Mouse (Mus musculus) midbrain, embryonic 10.5 days (tissue): ENCODE results near the gene Eef1a2. TPM values are rescaled to one million over a fixed set of nuclear protein-coding genes. Genes with fewer than 3 reads are reported as not detected.
A peak's percentile ranks its signal among the peaks of the same experiment; 100 is the strongest.
"Not testable (repeated sequence)": the region's sequence is repeated elsewhere in the genome, so short reads cannot be mapped to it uniquely, and the experiment has no call there.

Experiments
- DNase-seq: peaks from one replicate; pipeline ENCODE4 v3.0.0-alpha.2; 2017; ENCODE audit warnings: low spot score
- H3K27ac ChIP-seq: fragments of 300-500 bp; sonication (generic); replicated peaks from 2 replicates; pipeline ENCODE4 v1.5.1; 2016; ENCODE audit warnings: mild to moderate bottlenecking
- H3K27me3 ChIP-seq: fragments of 300-500 bp; sonication (generic); 2 replicates; pipeline ENCODE4 v1.6.1; 2016; ENCODE audit warnings: low read depth, mild to moderate bottlenecking; ENCODE audit not compliant: poor library complexity, severe bottlenecking
- H3K36me3 ChIP-seq: fragments of 300-500 bp; sonication (generic); 2 replicates; pipeline ENCODE4 v1.6.1; 2016; ENCODE audit warnings: mild to moderate bottlenecking, moderate library complexity
- H3K4me1 ChIP-seq: fragments of 300-500 bp; sonication (generic); 2 replicates; pipeline ENCODE4 v1.6.1; 2016
- H3K4me3 ChIP-seq: fragments of 300-500 bp; sonication (generic); 2 replicates; pipeline ENCODE4 v1.5.1; 2016; ENCODE audit warnings: mild to moderate bottlenecking, moderate library complexity
- H3K9me3 ChIP-seq: fragments of 300-500 bp; sonication (generic); replicated peaks from 2 replicates; pipeline ENCODE4 v1.6.1; 2016; ENCODE audit warnings: mild to moderate bottlenecking
- WGBS: fragments of 180-500 bp; shearing (Covaris S2); methylation state at CpG from one replicate; pipeline ENCODE4 v1.1.7; 2016; 5-methylcytosine and 5-hydroxymethylcytosine counted together
- polyA plus RNA-seq: library from polyadenylated mRNA; unstranded; fragments of >200 nt; fragmentation: Nextera tagmentation; extraction: Ambion mirVana; gene quantifications from 2 replicates; pipeline ENCODE4 v1.2.1, GENCODE M21; 2016

The Eef1a2 gene
- polyA plus RNA-seq: 0.29 TPM in 1 of 2 replicates, not detected in the other

- H3K4me3 ChIP-seq: peak within 1 kb of the TSS; percentile 55
- H3K27me3 ChIP-seq: peaks cover 61% of the 10 kb centered on the region
- H3K4me1 ChIP-seq: peaks cover 30% of the 10 kb centered on the region
- H3K27ac ChIP-seq: peak within 1 kb of the TSS; percentile 63
- 3% methylated on average over 55 of the region's 55 CpGs for WGBS
- H3K36me3 ChIP-seq: no peaks in the 10 kb centered on the region
- H3K9me3 ChIP-seq: no peaks in the 10 kb centered on the region
- DNase-seq: peak; percentile 25
These were observed at the start of gene Eef1a2 for GRCm38 (mm10) chr2:181156248-181157121. TSS of gene Eef1a2 (minus strand) at chr2:181157014.

- peaks cover 25% of the 10 kb centered on the region for H3K27me3 ChIP-seq
- H3K27ac ChIP-seq: no peak overlapping the region
- no peaks in the 10 kb centered on the region for H3K4me1 ChIP-seq
- no peak overlapping the region for H3K4me3 ChIP-seq
- WGBS: 79% methylated on average over 9 of the region's 9 CpGs
- H3K36me3 ChIP-seq: no peaks in the 10 kb centered on the region
- H3K9me3 ChIP-seq: no peaks in the 10 kb centered on the region
- no peak for DNase-seq
These were observed 49.3 kb upstream of the Eef1a2 start for GRCm38 (mm10) chr2:181206118-181206517.

GRCm38 (mm10) chr2:181205678-181206077 lies 48.9 kb upstream of the Eef1a2 start:
- Histone ChIP-seq H3K4me1 (no peaks in the 10 kb centered on the region), H3K27me3 (peaks cover 20% of the 10 kb centered on the region), H3K4me3 (no peak overlapping the region), H3K27ac (no peak overlapping the region), H3K36me3 (no peaks in the 10 kb centered on the region), H3K9me3 (no peaks in the 10 kb centered on the region)
- DNase-seq: no peak
- WGBS: 91% methylated on average over 5 of the region's 5 CpGs

- no peak overlapping the region for H3K27ac ChIP-seq
- H3K9me3 ChIP-seq: no peaks in the 10 kb centered on the region
- H3K27me3 ChIP-seq: no peaks in the 10 kb centered on the region
- H3K36me3 ChIP-seq: no peaks in the 10 kb centered on the region
- no peak for DNase-seq
- WGBS: 80% methylated on average over 6 of the region's 6 CpGs
- H3K4me1 ChIP-seq: no peaks in the 10 kb centered on the region
- no peak overlapping the region for H3K4me3 ChIP-seq
These were observed 46.1 kb upstream of the Eef1a2 start for GRCm38 (mm10) chr2:181202886-181203285.

GRCm38 (mm10) chr2:181202422-181202821 lies 45.6 kb upstream of the Eef1a2 start, which contains the start of gene Ptk6:
TSS of gene Ptk6 (minus strand) at chr2:181202789.
- Histone ChIP-seq H3K36me3 (no peaks in the 10 kb centered on the region), H3K4me3 (no peak within 1 kb of the TSS), H3K27me3 (no peaks in the 10 kb centered on the region), H3K9me3 (no peaks in the 10 kb centered on the region), H3K4me1 (no peaks in the 10 kb centered on the region), H3K27ac (no peak within 1 kb of the TSS)
- DNase-seq: no peak
- 88% methylated on average over 3 of the region's 3 CpGs for WGBS

- Histone ChIP-seq H3K36me3 (no peaks in the 10 kb centered on the region), H3K4me1 (no peaks in the 10 kb centered on the region), H3K27me3 (no peaks in the 10 kb centered on the region), H3K9me3 (no peaks in the 10 kb centered on the region), H3K27ac (no peak overlapping the region), H3K4me3 (no peak overlapping the region)
- DNase-seq: no peak
- WGBS: 88% methylated on average over 3 of the region's 3 CpGs
These were observed 44.8 kb upstream of the Eef1a2 start for GRCm38 (mm10) chr2:181201606-181202005.

- H3K9me3 ChIP-seq: no peaks in the 10 kb centered on the region
- H3K36me3 ChIP-seq: no peaks in the 10 kb centered on the region
- no peaks in the 10 kb centered on the region for H3K4me1 ChIP-seq
- no peaks in the 10 kb centered on the region for H3K27me3 ChIP-seq
- DNase-seq: no peak
- WGBS: 92% methylated on average over 4 of the region's 4 CpGs
- H3K4me3 ChIP-seq: no peak overlapping the region
- H3K27ac ChIP-seq: no peak overlapping the region
These were observed 40.0 kb upstream of the Eef1a2 start for GRCm38 (mm10) chr2:181196628-181197300.

- no peak for DNase-seq
- H3K4me1 ChIP-seq: peaks cover 10% of the 10 kb centered on the region
- H3K9me3 ChIP-seq: no peaks in the 10 kb centered on the region
- no peaks in the 10 kb centered on the region for H3K27me3 ChIP-seq
- H3K27ac ChIP-seq: no peak overlapping the region
- H3K36me3 ChIP-seq: peaks cover 18% of the 10 kb centered on the region
- H3K4me3 ChIP-seq: no peak overlapping the region
- WGBS: 84% methylated on average over 3 of the region's 3 CpGs
These were observed 36.2 kb upstream of the Eef1a2 start for GRCm38 (mm10) chr2:181193044-181193443.

- Histone ChIP-seq H3K36me3 (peaks cover 18% of the 10 kb centered on the region), H3K27me3 (no peaks in the 10 kb centered on the region), H3K4me3 (no peak overlapping the region), H3K9me3 (no peaks in the 10 kb centered on the region), H3K27ac (no peak overlapping the region), H3K4me1 (peaks cover 11% of the 10 kb centered on the region)
- no peak for DNase-seq
- WGBS: 67% methylated on average over 4 of the region's 4 CpGs
These were observed 35.1 kb upstream of the Eef1a2 start for GRCm38 (mm10) chr2:181191936-181192335.

- not testable (repeated sequence) for H3K4me3 ChIP-seq, H3K27me3 ChIP-seq, H3K27ac ChIP-seq, H3K9me3 ChIP-seq, DNase-seq
- peaks cover 18% of the 10 kb centered on the region for H3K36me3 ChIP-seq
- peaks cover 16% of the 10 kb centered on the region for H3K4me1 ChIP-seq
- WGBS: 81% methylated on average over 4 of the region's 4 CpGs
These were observed 34.6 kb upstream of the Eef1a2 start for GRCm38 (mm10) chr2:181191385-181191784.

- 98% methylated on average over 1 of the region's 1 CpGs for WGBS
- peaks cover 20% of the 10 kb centered on the region for H3K4me1 ChIP-seq
- no peaks in the 10 kb centered on the region for H3K27me3 ChIP-seq
- no peak for DNase-seq
- H3K4me3 ChIP-seq: 0 out of 2 replicates have a peak overlapping the region, but pooled peaks have one; percentile 75
- H3K27ac ChIP-seq: 0 out of 2 replicates have a peak overlapping the region, but pooled peaks have one; percentile 98
- peaks cover 18% of the 10 kb centered on the region for H3K36me3 ChIP-seq
- no peaks in the 10 kb centered on the region for H3K9me3 ChIP-seq
These were observed 32.5 kb upstream of the Eef1a2 start for GRCm38 (mm10) chr2:181189321-181189720.

GRCm38 (mm10) chr2:181188681-181189080 lies 31.9 kb upstream of the Eef1a2 start:
- no peaks in the 10 kb centered on the region for H3K27me3 ChIP-seq
- H3K36me3 ChIP-seq: peaks cover 18% of the 10 kb centered on the region
- DNase-seq: no peak
- no peaks in the 10 kb centered on the region for H3K9me3 ChIP-seq
- WGBS: 55% methylated on average over 2 of the region's 2 CpGs
- H3K4me3 ChIP-seq: peak overlapping the region; percentile 75
- peaks cover 20% of the 10 kb centered on the region for H3K4me1 ChIP-seq
- H3K27ac ChIP-seq: peak overlapping the region; percentile 98
